Mouse (Mus musculus) limb, embryonic 11.5 days (tissue): ENCODE data around the gene Selenoh. TPM values are rescaled to one million over a fixed set of nuclear protein-coding genes. Genes with fewer than 3 reads are reported as not detected.

Experiments
- ATAC-seq: fragments of 200-750 bp; cut with Nextera tagmentation; 2 replicates; pipeline ENCODE4 v1.8.0; 2017; ENCODE audit warnings: low read depth; ENCODE audit not compliant: insufficient number of reproducible peaks, low FRiP score, low TSS enrichment
- DNase-seq: peaks from one replicate; pipeline ENCODE4 v3.0.0-alpha.2; 2015; ENCODE audit warnings: low spot score
- H3K27ac ChIP-seq: fragments of 300-500 bp; sonication (generic); replicated peaks from 2 replicates; pipeline ENCODE4 v1.5.1; 2014; ENCODE audit warnings: low read depth, mild to moderate bottlenecking, low read length
- H3K27me3 ChIP-seq: fragments of 300-500 bp; sonication (generic); 2 replicates; pipeline ENCODE4 v1.6.1; 2014; ENCODE audit warnings: mild to moderate bottlenecking, low read length, mixed read lengths; ENCODE audit not compliant: control insufficient read depth, insufficient read depth
- H3K36me3 ChIP-seq: fragments of 300-500 bp; sonication (generic); 2 replicates; pipeline ENCODE4 v1.6.1; 2014; ENCODE audit warnings: mild to moderate bottlenecking, low read length, moderate library complexity, mixed read lengths; ENCODE audit not compliant: control insufficient read depth, insufficient read depth
- H3K4me1 ChIP-seq: fragments of 300-500 bp; sonication (generic); 2 replicates; pipeline ENCODE4 v1.6.1; 2014; ENCODE audit warnings: low read length, mixed read lengths; ENCODE audit not compliant: control insufficient read depth, insufficient read depth
- H3K4me2 ChIP-seq: fragments of 300-500 bp; sonication (generic); 2 replicates; pipeline ENCODE4 v1.6.1; 2014; ENCODE audit warnings: low read depth, mild to moderate bottlenecking, moderate library complexity; ENCODE audit not compliant: severe bottlenecking
- H3K4me3 ChIP-seq: fragments of 300-500 bp; sonication (generic); 2 replicates; pipeline ENCODE4 v1.5.1; 2014; ENCODE audit warnings: low read depth, low read length
- H3K9ac ChIP-seq: fragments of 300-500 bp; sonication (generic); 2 replicates; pipeline ENCODE4 v1.6.1; 2014; ENCODE audit warnings: mild to moderate bottlenecking, low read length
- H3K9me3 ChIP-seq: fragments of 300-500 bp; sonication (generic); 2 replicates; pipeline ENCODE4 v1.6.1; 2016; ENCODE audit warnings: low read length; ENCODE audit not compliant: control insufficient read depth
- WGBS: fragments of 180-500 bp; shearing (Covaris S2); extraction: QIAGEN DNeasy Blood & Tissue Kit; methylation state at CpG from one replicate; pipeline ENCODE4 v1.1.7; 2014; 5-methylcytosine and 5-hydroxymethylcytosine counted together
- polyA plus RNA-seq: library from polyadenylated mRNA; unstranded; fragments of >200 nt; fragmentation: Nextera tagmentation; extraction: Ambion mirVana; gene quantifications from 2 replicates; pipeline ENCODE4 v1.2.1, GENCODE M21; 2014

Gene Selenoh
- polyA plus RNA-seq, 1 experiment from 2014 or later: 509 TPM

GRCm38 (mm10) chr2:84707523-84707922 is 37.0 kb upstream of the Selenoh start:
- Histone ChIP-seq H3K4me3 (no peak overlapping the region), H3K9ac (no peak overlapping the region), H3K36me3 (peaks cover 5% of the 10 kb centered on the region; the same call in 1 of the 2 replicates), H3K4me1 (no peaks in the 10 kb centered on the region), H3K27me3 (no peaks in the 10 kb centered on the region), H3K9me3 (no peaks in the 10 kb centered on the region), H3K27ac (no peak overlapping the region), H3K4me2 (no peak overlapping the region)
- WGBS: 31% methylated on average over 1 of the region's 1 CpGs
- no peak for DNase-seq
- ATAC-seq: no peak

GRCm38 (mm10) chr2:84705295-84705694 is 34.7 kb upstream of the Selenoh start:
- Histone ChIP-seq H3K27me3 (no peaks in the 10 kb centered on the region), H3K4me1 (no peaks in the 10 kb centered on the region), H3K4me3 (no peak overlapping the region), H3K4me2 (no peak overlapping the region), H3K9ac (no peak overlapping the region), H3K27ac (no peak overlapping the region), H3K9me3 (no peaks in the 10 kb centered on the region), H3K36me3 (peaks cover 4% of the 10 kb centered on the region; the same call in 1 of the 2 replicates)
- 93% methylated on average over 1 of the region's 1 CpGs for WGBS
- ATAC-seq (no peak), DNase-seq (no peak)

GRCm38 (mm10) chr2:84704329-84704728 is 33.8 kb upstream of the Selenoh start:
- H3K36me3 ChIP-seq: peaks cover 5% of the 10 kb centered on the region; the same call in 1 of the 2 replicates
- no peak for ATAC-seq

GRCm38 (mm10) chr2:84703497-84703896 is 32.9 kb upstream of the Selenoh start:
- no peaks in the 10 kb centered on the region for H3K9me3 ChIP-seq
- no peak overlapping the region for H3K9ac ChIP-seq
- H3K4me1 ChIP-seq: no peaks in the 10 kb centered on the region
- 90% methylated on average over 1 of the region's 1 CpGs for WGBS
- H3K4me2 ChIP-seq: no peak overlapping the region
- no peaks in the 10 kb centered on the region for H3K27me3 ChIP-seq
- no peak overlapping the region for H3K27ac ChIP-seq
- H3K36me3 ChIP-seq: peaks cover 3% of the 10 kb centered on the region; the same call in 1 of the 2 replicates
- DNase-seq (no peak), ATAC-seq (no peak)
- H3K4me3 ChIP-seq: no peak overlapping the region

More at GRCm38 (mm10) chr2:84704329-84704728, 33.8 kb upstream of the Selenoh start:
- 81% methylated on average over 5 of the region's 5 CpGs for WGBS
- no peaks in the 10 kb centered on the region for H3K9me3 ChIP-seq
- H3K4me2 ChIP-seq: no peak overlapping the region
- H3K4me3 ChIP-seq: no peak overlapping the region
- H3K9ac ChIP-seq: no peak overlapping the region
- DNase-seq: no peak
- no peaks in the 10 kb centered on the region for H3K4me1 ChIP-seq
- H3K27me3 ChIP-seq: no peaks in the 10 kb centered on the region
- H3K27ac ChIP-seq: no peak overlapping the region

- Histone ChIP-seq H3K9ac (no peak overlapping the region), H3K27me3 (no peaks in the 10 kb centered on the region), H3K9me3 (no peaks in the 10 kb centered on the region), H3K27ac (no peak overlapping the region), H3K4me1 (no peaks in the 10 kb centered on the region), H3K36me3 (peaks cover 25% of the 10 kb centered on the region), H3K4me3 (no peak overlapping the region), H3K4me2 (no peak overlapping the region)
- 93% methylated on average over 5 of the region's 5 CpGs for WGBS
- ATAC-seq (no peak), DNase-seq (no peak)
Observed at GRCm38 (mm10) chr2:84695007-84695695, 24.6 kb upstream of the Selenoh start.

- no peak for DNase-seq
- no peak overlapping the region for H3K9ac ChIP-seq
- 92% methylated on average over 12 of the region's 12 CpGs for WGBS
- H3K27me3 ChIP-seq: no peaks in the 10 kb centered on the region
- no peak overlapping the region for H3K27ac ChIP-seq
- H3K9me3 ChIP-seq: no peaks in the 10 kb centered on the region
- H3K4me3 ChIP-seq: no peak overlapping the region
- peaks cover 33% of the 10 kb centered on the region for H3K36me3 ChIP-seq
- no peaks in the 10 kb centered on the region for H3K4me1 ChIP-seq
- ATAC-seq: no peak
- H3K4me2 ChIP-seq: no peak overlapping the region
Observed at GRCm38 (mm10) chr2:84690050-84690449, 19.5 kb upstream of the Selenoh start.

- Histone ChIP-seq H3K9me3 (no peaks in the 10 kb centered on the region), H3K4me2 (no peak overlapping the region), H3K27ac (no peak overlapping the region), H3K27me3 (no peaks in the 10 kb centered on the region), H3K9ac (no peak overlapping the region), H3K4me1 (no peaks in the 10 kb centered on the region), H3K4me3 (no peak overlapping the region), H3K36me3 (peaks cover 28% of the 10 kb centered on the region)
- 81% methylated on average over 2 of the region's 2 CpGs for WGBS
- ATAC-seq (no peak), DNase-seq (no peak)
Observed at GRCm38 (mm10) chr2:84688080-84688844, 17.7 kb upstream of the Selenoh start.

- H3K27me3 ChIP-seq: no peaks in the 10 kb centered on the region
- H3K4me1 ChIP-seq: no peaks in the 10 kb centered on the region
- H3K4me3 ChIP-seq: no peak overlapping the region
- peaks cover 3% of the 10 kb centered on the region; the same call in 1 of the 2 replicates for H3K36me3 ChIP-seq
- DNase-seq: no peak
- WGBS: 77% methylated on average over 6 of the region's 6 CpGs
- no peak overlapping the region for H3K27ac ChIP-seq
- no peak for ATAC-seq
- no peak overlapping the region for H3K4me2 ChIP-seq
- H3K9ac ChIP-seq: no peak overlapping the region
- H3K9me3 ChIP-seq: no peaks in the 10 kb centered on the region
Observed at GRCm38 (mm10) chr2:84682605-84683183, 12.1 kb upstream of the Selenoh start.
